Mouse (Mus musculus) cerebellum, adult 9-11 months (tissue): ENCODE results near the gene Cbln4.

Experiments
- DNase-seq: peaks from one replicate; pipeline ENCODE4 v3.0.0; 2022

The Cbln4 gene

GRCm38 (mm10) chr2:172043235-172043610 lies at the start of gene Cbln4:
TSS of gene Cbln4 (minus strand) at chr2:172043466.
- no peak for DNase-seq

- no peak for DNase-seq
These were observed 35.3 kb upstream of the Cbln4 start for GRCm38 (mm10) chr2:172078596-172078995.

GRCm38 (mm10) chr2:172076295-172076694 lies 33.0 kb upstream of the Cbln4 start:
- DNase-seq, result no peak

GRCm38 (mm10) chr2:172062876-172063275 lies 19.6 kb upstream of the Cbln4 start:
- DNase-seq, result no peak

GRCm38 (mm10) chr2:172059747-172060146 lies 16.5 kb upstream of the Cbln4 start:
- DNase-seq, result no peak

GRCm38 (mm10) chr2:172058936-172059665 lies 15.8 kb upstream of the Cbln4 start:
- DNase-seq, result no peak

GRCm38 (mm10) chr2:172046002-172046401 lies 2.7 kb upstream of the Cbln4 start:
- no peak for DNase-seq

GRCm38 (mm10) chr2:172042607-172043234 lies 545 bp downstream of the Cbln4 start:
- no peak for DNase-seq

- DNase-seq, result no peak
These were observed 1.1 kb downstream of the Cbln4 start for GRCm38 (mm10) chr2:172042125-172042524.

GRCm38 (mm10) chr2:172040859-172041258 lies 2.4 kb downstream of the Cbln4 start:
- DNase-seq, result no peak

- no peak for DNase-seq
These were observed 3.7 kb downstream of the Cbln4 start for GRCm38 (mm10) chr2:172039601-172040000.

GRCm38 (mm10) chr2:172034281-172034680 lies 9.0 kb downstream of the Cbln4 start:
- no peak for DNase-seq

- no peak for DNase-seq
These were observed 17.7 kb downstream of the Cbln4 start for GRCm38 (mm10) chr2:172025459-172026130.

GRCm38 (mm10) chr2:172006726-172007125 lies 36.5 kb downstream of the Cbln4 start:
- no peak for DNase-seq

- DNase-seq, result no peak
These were observed 37.3 kb downstream of the Cbln4 start for GRCm38 (mm10) chr2:172005970-172006369.

GRCm38 (mm10) chr2:172004029-172004984 lies 39.0 kb downstream of the Cbln4 start:
- DNase-seq, result no peak

- no peak for DNase-seq
These were observed 46.1 kb downstream of the Cbln4 start for GRCm38 (mm10) chr2:171996979-171997686.

GRCm38 (mm10) chr2:171994861-171995260 lies 48.4 kb downstream of the Cbln4 start:
- no peak for DNase-seq

- no peak for DNase-seq
These were observed 49.0 kb downstream of the Cbln4 start for GRCm38 (mm10) chr2:171994240-171994639.

- DNase-seq, result no peak
These were observed 56.6 kb downstream of the Cbln4 start for GRCm38 (mm10) chr2:171986686-171987085.
